Comparison of ENCODE assay signal across 25 mouse cellular contexts in genomic region chr6:146851916-146852315, GRCm38 (mm10). TPM values are rescaled to one million over a fixed set of nuclear protein-coding genes. Genes with fewer than 3 reads are reported as not detected.
A peak's percentile ranks its signal among the peaks of the same experiment; 100 is the strongest.
DNase-seq lines count a peak whose midpoint lies in the region; ATAC-seq and TF ChIP-seq lines count a peak whose summit lies in the region.
"Had no signal": no experiment of that assay in that cellular context is flagged by ENCODE, and none has a peak within 500 bp of the region (broad histone marks: within the 10 kb centered on the region; RNA-seq: fewer than 3 reads in every experiment).

No protein-coding gene starts in this region.

- no peak for TF ChIP-seq EP300 in lung, postnatal 0 days (IDR thresholded peaks at IDR 0.05)

- H3K27me3 ChIP-seq in kidney, postnatal 0 days (ENCODE audit: insufficient read depth, low read length), result no peaks in the 10 kb centered on the region
- H3K27me3 ChIP-seq in lung, embryonic 15.5 days, result no peaks in the 10 kb centered on the region
- no peaks in the 10 kb centered on the region for H3K27me3 ChIP-seq in lung, postnatal 0 days (replicated peaks; ENCODE audit: insufficient read depth, low read length)
- H3K27me3 ChIP-seq: CH12.LX; embryonic facial prominence, embryonic 12.5 days; forebrain, embryonic 13.5 days; forebrain, embryonic 15.5 days; Patski had no signal

- no peak overlapping the region for H3K4me3 ChIP-seq in kidney, postnatal 0 days (replicated peaks; ENCODE audit: low read depth, low read length)
- no peak overlapping the region for H3K4me3 ChIP-seq in lung, embryonic 15.5 days
- H3K4me3 ChIP-seq in lung, postnatal 0 days (ENCODE audit: low read depth, low read length), result no peak overlapping the region
- H3K4me3 ChIP-seq: embryonic facial prominence, embryonic 10.5 days; embryonic facial prominence, embryonic 12.5 days; forebrain, embryonic 13.5 days; forebrain, embryonic 15.5 days had no signal

- WGBS in kidney, postnatal 0 days, result 66% methylated on average over 3 of the region's 3 CpGs
- 52% methylated on average over 3 of the region's 3 CpGs for WGBS in lung, embryonic 15.5 days
- 62% methylated on average over 3 of the region's 3 CpGs for WGBS in lung, postnatal 0 days

- H3K27ac ChIP-seq in kidney, postnatal 0 days, result no peak overlapping the region
- H3K27ac ChIP-seq in lung, embryonic 15.5 days, result peak overlapping the region; percentile 55; the same call in 1 of the 2 replicates
- H3K27ac ChIP-seq in lung, postnatal 0 days (ENCODE audit: low read length), result no peak overlapping the region
- H3K27ac ChIP-seq: embryonic facial prominence, embryonic 10.5 days; embryonic facial prominence, embryonic 12.5 days; forebrain, embryonic 13.5 days; forebrain, embryonic 15.5 days had no signal

- no peak overlapping the region for H3K9ac ChIP-seq in kidney, postnatal 0 days (ENCODE audit: low read depth, low read length)
- H3K9ac ChIP-seq in lung, embryonic 15.5 days, result no peak overlapping the region
- no peak overlapping the region for H3K9ac ChIP-seq in lung, postnatal 0 days (replicated peaks; ENCODE audit: low read depth)
- H3K9ac ChIP-seq: embryonic facial prominence, embryonic 12.5 days; forebrain, embryonic 13.5 days; forebrain, embryonic 15.5 days had no signal

- no peak for ATAC-seq in kidney, postnatal 0 days (replicated peaks; ENCODE audit: low FRiP score, low read depth)
- ATAC-seq in lung, embryonic 15.5 days (ENCODE audit: borderline replicate concordance, extremely low read depth, low FRiP score, low TSS enrichment), result no peak; the same call in 1 of the 2 replicates
- ATAC-seq in lung, postnatal 0 days, result peak; percentile 63
- ATAC-seq: activated CD4-positive, CD25-positive, alpha-beta regulatory T cell, adult 4 months; CD4-positive, CD25-positive, alpha-beta regulatory T cell, adult 4 months; forebrain, embryonic 13.5 days; forebrain, embryonic 15.5 days; Patski had no signal

- H3K36me3 ChIP-seq in kidney, postnatal 0 days (ENCODE audit: insufficient read depth, low read length), result no peaks in the 10 kb centered on the region
- H3K36me3 ChIP-seq in lung, embryonic 15.5 days, result no peaks in the 10 kb centered on the region
- H3K36me3 ChIP-seq in lung, postnatal 0 days (ENCODE audit: insufficient read depth, low read length), result no peaks in the 10 kb centered on the region
- H3K36me3 ChIP-seq: embryonic facial prominence, embryonic 10.5 days; embryonic facial prominence, embryonic 12.5 days; forebrain, embryonic 15.5 days; G1E had no signal

- H3K4me2 ChIP-seq in kidney, postnatal 0 days (ENCODE audit: low read length), result no peak overlapping the region
- H3K4me2 ChIP-seq in lung, embryonic 15.5 days, result no peak overlapping the region
- no peak overlapping the region for H3K4me2 ChIP-seq in lung, postnatal 0 days (replicated peaks; ENCODE audit: low read depth, low read length)
- H3K4me2 ChIP-seq: embryonic facial prominence, embryonic 12.5 days; forebrain, embryonic 13.5 days; forebrain, embryonic 15.5 days had no signal

- no peak for TF ChIP-seq CTCF in kidney, postnatal 0 days (IDR thresholded peaks at IDR 0.05; ENCODE audit: low read depth)
- no peak for TF ChIP-seq CTCF in lung, postnatal 0 days (IDR thresholded peaks at IDR 0.05)

- peak; percentile 16 for DNase-seq in kidney, postnatal 0 days (ENCODE audit: low spot score)
- no peak for DNase-seq in kidney, postnatal 10 days
- no peak for DNase-seq in lung, postnatal 4 days
- DNase-seq in lung, postnatal 0 days (ENCODE audit: low spot score), result peak; percentile 56
- no peak for DNase-seq in lung, postnatal 25 days (ENCODE audit: low spot score)
- DNase-seq: adrenal gland, adult 8-10 months; adrenal gland, postnatal 14 days; adrenal gland, postnatal 36 days; B cell, adult 2 months; cerebellum, adult 11-12 months; cerebellum, adult 2 months; cerebellum, adult 9-10 months; cerebellum, postnatal 25 days had no signal

- H3K9me3 ChIP-seq in kidney, postnatal 0 days (replicated peaks; ENCODE audit: low read length), result no peaks in the 10 kb centered on the region
- no peaks in the 10 kb centered on the region for H3K9me3 ChIP-seq in lung, embryonic 15.5 days
- no peaks in the 10 kb centered on the region for H3K9me3 ChIP-seq in lung, postnatal 0 days (ENCODE audit: low read length)
- H3K9me3 ChIP-seq: embryonic facial prominence, embryonic 12.5 days; forebrain, embryonic 13.5 days; forebrain, embryonic 15.5 days; G1E had no signal

- H3K4me1 ChIP-seq in kidney, postnatal 0 days (replicated peaks; ENCODE audit: insufficient read depth, low read length), result no peaks in the 10 kb centered on the region
- peaks cover 16% of the 10 kb centered on the region for H3K4me1 ChIP-seq in lung, embryonic 15.5 days
- H3K4me1 ChIP-seq in lung, postnatal 0 days (ENCODE audit: insufficient read depth, low read depth, low read length), result no peaks in the 10 kb centered on the region
- H3K4me1 ChIP-seq: forebrain, embryonic 13.5 days; forebrain, embryonic 15.5 days had no signal

RNA-seq across cellular contexts. Expression of gene Smco2, which starts 2.0 kb away (rescaled TPM):
- polyA plus RNA-seq in kidney, postnatal 0 days (2015; fragmentation: Nextera tagmentation; extraction: Ambion mirVana), result not detected in 2 replicates
- not detected in 2 replicates for polyA plus RNA-seq in lung, embryonic 15.5 days (2015; fragmentation: Nextera tagmentation; extraction: Ambion mirVana)
- not detected in 2 replicates for polyA plus RNA-seq in lung, postnatal 0 days (2015; fragmentation: Nextera tagmentation; extraction: Ambion mirVana)
- polyA plus RNA-seq: activated CD4-positive, CD25-positive, alpha-beta regulatory T cell, adult 4 months; CD4-positive, CD25-positive, alpha-beta regulatory T cell, adult 4 months; cerebellum, adult 2 months; embryonic facial prominence, embryonic 10.5 days; embryonic facial prominence, embryonic 12.5 days; embryonic facial prominence, embryonic 14.5 days; forebrain, embryonic 11.5 days; forebrain, embryonic 13.5 days; forebrain, embryonic 15.5 days; G1E; Patski had no signal

RNA-seq across cellular contexts. Expression of gene Ppfibp1, which starts 36.4 kb away (rescaled TPM):
- polyA plus RNA-seq in kidney, postnatal 0 days (2015; fragmentation: Nextera tagmentation; extraction: Ambion mirVana), result 55.9 and 60.2 TPM in 2 replicates
- polyA plus RNA-seq in lung, embryonic 15.5 days (2015; fragmentation: Nextera tagmentation; extraction: Ambion mirVana), result 45.9 and 52.3 TPM in 2 replicates
- polyA plus RNA-seq in lung, postnatal 0 days (2015; fragmentation: Nextera tagmentation; extraction: Ambion mirVana), result 50.5 and 53.5 TPM in 2 replicates

RNA-seq across cellular contexts. Expression of gene Arntl2, which starts 56.1 kb away (rescaled TPM):
- 1.2 and 1.8 TPM in 2 replicates for polyA plus RNA-seq in kidney, postnatal 0 days (2015; fragmentation: Nextera tagmentation; extraction: Ambion mirVana)
- polyA plus RNA-seq in lung, embryonic 15.5 days (2015; fragmentation: Nextera tagmentation; extraction: Ambion mirVana), result 5.3 and 5.6 TPM in 2 replicates
- 0.81 and 0.85 TPM in 2 replicates for polyA plus RNA-seq in lung, postnatal 0 days (2015; fragmentation: Nextera tagmentation; extraction: Ambion mirVana)
- polyA plus RNA-seq: G1E had no signal

Comparison
In these comparisons a context has a peak if more than half of its experiments do, and no peak if none do; other contexts are left out.
1. DNase-seq: peak in kidney, postnatal 0 days (single experiment) and lung, postnatal 0 days (single experiment); none in kidney, postnatal 10 days (single experiment), lung, postnatal 4 days (0 of 2) and lung, postnatal 25 days (single experiment).